In genomic region chr2:148781709-148782108, GRCm38 (mm10) we compare ENCODE assay signal across 30 mouse cellular contexts. TPM values are rescaled to one million over a fixed set of nuclear protein-coding genes. Genes with fewer than 3 reads are reported as not detected.
"Had no signal": no experiment of that assay in that cellular context is flagged by ENCODE, and none has a peak within 500 bp of the region (broad histone marks: within the 10 kb centered on the region; RNA-seq: fewer than 3 reads in every experiment).

8030411F24Rik (plus strand) TSS chr2:148782009.

- DNase-seq: gastrocnemius, postnatal 14 days; gastrocnemius, postnatal 36 days; heart, adult 18-20 months; heart, postnatal 14 days; heart, postnatal 36 days; kidney, adult 11 months; kidney, adult 2 months; kidney, adult 9 months; kidney, postnatal 14 days; kidney, postnatal 36 days; layer of hippocampus, adult 9-11 months; layer of hippocampus, postnatal 36 days; left cerebral cortex, postnatal 4 days had no signal

- H3K27me3 ChIP-seq: heart, embryonic 13.5 days; heart, embryonic 15.5 days; hindbrain, embryonic 13.5 days; hindbrain, embryonic 15.5 days; kidney, embryonic 15.5 days; limb, embryonic 13.5 days; limb, embryonic 15.5 days had no signal

- H3K9me3 ChIP-seq: heart, embryonic 10.5 days; heart, embryonic 13.5 days; heart, embryonic 15.5 days; hindbrain, embryonic 13.5 days; hindbrain, embryonic 15.5 days; kidney, embryonic 15.5 days; limb, embryonic 13.5 days; limb, embryonic 15.5 days had no signal

- H3K9ac ChIP-seq: heart, embryonic 13.5 days; heart, embryonic 15.5 days; hindbrain, embryonic 13.5 days; hindbrain, embryonic 15.5 days; kidney, embryonic 15.5 days; limb, embryonic 13.5 days; limb, embryonic 15.5 days had no signal

- H3K4me2 ChIP-seq: heart, embryonic 13.5 days; heart, embryonic 15.5 days; hindbrain, embryonic 13.5 days; hindbrain, embryonic 15.5 days; kidney, embryonic 15.5 days; limb, embryonic 13.5 days; limb, embryonic 15.5 days had no signal

- H3K36me3 ChIP-seq: heart, embryonic 10.5 days; heart, embryonic 13.5 days; heart, embryonic 15.5 days; hindbrain, embryonic 13.5 days; hindbrain, embryonic 15.5 days; kidney, embryonic 15.5 days; limb, embryonic 13.5 days; limb, embryonic 15.5 days had no signal

- H3K4me3 ChIP-seq: heart, embryonic 10.5 days; heart, embryonic 13.5 days; heart, embryonic 15.5 days; hindbrain, embryonic 13.5 days; hindbrain, embryonic 15.5 days; kidney, embryonic 15.5 days; limb, embryonic 13.5 days; limb, embryonic 15.5 days had no signal

- ATAC-seq: hindbrain, postnatal 0 days; intestine, embryonic 16.5 days had no signal

- H3K27ac ChIP-seq: heart, embryonic 10.5 days; heart, embryonic 13.5 days; heart, embryonic 15.5 days; hindbrain, embryonic 13.5 days; hindbrain, embryonic 15.5 days; hindbrain, postnatal 0 days; kidney, embryonic 15.5 days; kidney, postnatal 0 days; limb, embryonic 13.5 days; limb, embryonic 15.5 days had no signal

- H3K4me1 ChIP-seq: heart, embryonic 10.5 days; heart, embryonic 13.5 days; heart, embryonic 15.5 days; hindbrain, embryonic 13.5 days; hindbrain, embryonic 15.5 days; kidney, embryonic 15.5 days; limb, embryonic 13.5 days; limb, embryonic 15.5 days had no signal

RNA-seq across cellular contexts. Expression of gene 8030411F24Rik, which starts in this region (rescaled TPM):
- polyA plus RNA-seq: gonadal fat pad, adult 2 months; heart, embryonic 10.5 days; heart, embryonic 13.5 days; heart, embryonic 15.5 days; heart, postnatal 0 days; hindbrain, embryonic 11.5 days; hindbrain, embryonic 13.5 days; hindbrain, embryonic 15.5 days; hindbrain, postnatal 0 days; intestine, embryonic 14.5 days; intestine, embryonic 16.5 days; kidney, adult 2 months; kidney, embryonic 15.5 days; kidney, postnatal 0 days; large intestine, adult 2 months; limb, embryonic 11.5 days; limb, embryonic 13.5 days had no signal
